Comparison of ENCODE assay signal across 8 mouse cellular contexts in genomic region chr3:89259076-89259475, GRCm38 (mm10). TPM values are rescaled to one million over a fixed set of nuclear protein-coding genes. Genes with fewer than 3 reads are reported as not detected.
DNase-seq lines count a peak whose midpoint lies in the region; ATAC-seq lines count a peak whose summit lies in the region.

Gene Dpm3, plus strand, starts transcription at chr3:89259358.

- no peaks in the 10 kb centered on the region for H3K4me1 ChIP-seq in kidney, embryonic 16.5 days (ENCODE audit: insufficient read depth, low read length)
- peaks cover 45% of the 10 kb centered on the region for H3K4me1 ChIP-seq in megakaryocyte, embryonic 14.5 days

- no peak within 1 kb of the TSS for H3K9ac ChIP-seq in kidney, embryonic 16.5 days (replicated peaks; ENCODE audit: low read length)

- no peak within 1 kb of the TSS for H3K4me3 ChIP-seq in kidney, embryonic 16.5 days (ENCODE audit: low read length)
- H3K4me3 ChIP-seq in megakaryocyte, embryonic 14.5 days (replicated peaks), result no peak within 1 kb of the TSS

- no peaks in the 10 kb centered on the region for H3K27me3 ChIP-seq in kidney, embryonic 16.5 days (ENCODE audit: insufficient read depth, low read length)
- H3K27me3 ChIP-seq in megakaryocyte, embryonic 14.5 days (replicated peaks), result peaks cover 18% of the 10 kb centered on the region

- DNase-seq in kidney, adult 9 months, result no peak
- no peak for DNase-seq in adrenal gland, adult 2 months
- no peak for DNase-seq in gastrocnemius, adult 8-10 months (ENCODE audit: low spot score in 2 of 2)
- DNase-seq in natural killer cell, adult 2 months (ENCODE audit: low spot score in 2 of 2), result no peak
- no peak for DNase-seq in kidney, adult 8-10 months

- WGBS in kidney, embryonic 16.5 days, result 35% methylated on average over 7 of the region's 7 CpGs

- H3K27ac ChIP-seq in kidney, embryonic 16.5 days (ENCODE audit: low read length), result no peak within 1 kb of the TSS

- no peak within 1 kb of the TSS for H3K4me2 ChIP-seq in kidney, embryonic 16.5 days (replicated peaks; ENCODE audit: low read depth, low read length)

- ATAC-seq in kidney, embryonic 16.5 days (ENCODE audit: low FRiP score, low TSS enrichment), result no peak
- ATAC-seq in inflammation-experienced regulatory T-cells, adult 6 months, result no peak

- no peaks in the 10 kb centered on the region for H3K9me3 ChIP-seq in kidney, embryonic 16.5 days (ENCODE audit: low read length)
- 0 out of 2 replicates have a peak, but pooled peaks cover 1% of the 10 kb centered on the region for H3K9me3 ChIP-seq in megakaryocyte, embryonic 14.5 days

- no peaks in the 10 kb centered on the region for H3K36me3 ChIP-seq in kidney, embryonic 16.5 days (ENCODE audit: insufficient read depth, low read length)
- H3K36me3 ChIP-seq in megakaryocyte, embryonic 14.5 days (replicated peaks; ENCODE audit: low read length), result no peaks in the 10 kb centered on the region

RNA-seq across cellular contexts. Expression of gene Dpm3, which starts in this region (rescaled TPM):
- 127 and 146 TPM in 2 replicates for polyA plus RNA-seq in kidney, embryonic 16.5 days (2015; fragmentation: Nextera tagmentation; extraction: Ambion mirVana)
- 100 to 1,000 TPM; 134 to 150 TPM for total RNA-seq in adrenal gland, adult 2 months (2021)
- polyA plus RNA-seq in adrenal gland, adult 2 months (2012; rRNA removed), result 509 and 645 TPM in 2 replicates
- total RNA-seq in gastrocnemius, adult 8-10 months (2022), result 10 to 100 TPM; 15.9 to 28.8 (median 19.6) TPM
- polyA plus RNA-seq in inflammation-experienced regulatory T-cells, adult 6 months (2017; shearing (Covaris generic)), result 100 to 1,000 TPM; 115 to 155 (median 137) TPM
- polyA plus RNA-seq in megakaryocyte, embryonic 14.5 days (2012; ENCODE audit: insufficient read depth, low replicate concordance), result 435 and 701 TPM in 2 replicates

Comparison
In these comparisons a context has a peak if more than half of its experiments do, and no peak if none do; other contexts are left out.
1. RNA of gene Dpm3 (total RNA-seq): 134 to 150 TPM in adrenal gland, adult 2 months; 15.9 to 28.8 TPM in gastrocnemius, adult 8-10 months; every median in the first group is over 4 times any median in the second.